Mouse (Mus musculus): ENCODE measurements around the gene Cdk18.

DNA sequence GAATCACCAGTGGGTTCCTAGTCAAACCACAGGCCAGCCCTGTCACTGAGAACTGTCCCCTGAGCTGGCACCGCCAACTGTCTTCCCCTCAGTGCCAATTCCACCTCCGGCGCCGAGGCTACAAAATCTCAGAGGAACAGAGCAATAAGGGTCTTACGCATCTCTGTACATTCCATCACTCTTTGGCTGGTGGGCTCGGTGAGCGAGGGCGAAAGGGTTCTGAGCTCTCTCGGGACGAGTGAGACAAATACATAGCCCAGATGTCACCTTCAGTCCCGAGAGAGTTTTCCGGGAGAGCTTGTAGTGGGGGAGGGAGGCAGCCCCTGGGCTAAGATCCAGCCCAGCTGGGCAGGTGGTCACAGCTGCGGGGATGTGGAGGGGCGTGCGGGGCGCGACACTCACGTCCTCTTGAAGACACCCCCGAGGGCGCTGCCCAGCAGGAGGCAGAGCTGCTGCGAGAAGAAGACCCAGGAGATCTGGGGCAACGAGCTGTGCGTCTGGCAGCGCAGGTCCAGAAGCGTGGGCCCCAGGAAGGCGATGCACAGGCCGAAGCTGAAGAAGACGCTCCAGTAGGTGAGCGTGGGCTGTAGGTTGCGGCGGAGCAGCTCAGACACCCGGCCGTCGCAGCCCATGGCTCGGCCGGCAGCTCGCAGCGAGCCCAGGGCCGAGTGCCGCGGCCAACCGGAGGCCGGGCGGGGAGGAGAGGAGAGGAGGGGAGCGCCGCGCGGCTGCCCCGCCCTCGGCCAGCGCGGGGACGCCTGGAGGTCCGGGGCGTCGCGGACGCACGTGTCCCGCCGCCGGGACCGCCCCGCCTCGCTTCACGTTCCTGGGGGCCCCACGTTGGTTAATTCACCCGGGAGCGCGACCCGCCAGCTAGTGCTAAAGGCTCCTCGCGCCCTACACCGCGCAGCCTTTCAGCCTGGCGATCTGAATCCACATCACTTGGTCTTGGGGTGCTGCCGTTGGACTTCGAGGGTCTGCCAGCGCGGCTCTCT, 71.9 kb downstream of the Cdk18 start, which contains the start of gene Mfsd4a:
- TF ChIP-seq CTCF (IDR thresholded peaks at IDR 0.05; ENCODE audit: low read depth) = 0 out of 2 replicates have a peak, but pooled peaks have one; percentile 25
- TF ChIP-seq EP300 (IDR thresholded peaks at IDR 0.05; ENCODE audit: low read depth) = no peak
